Mouse (Mus musculus) c-Kit-positive CD71-positive TER-119-positive erythroid progenitor cells, embryonic 14.5 days (primary cell): Measurements from ENCODE around the gene Cox10.

Experiments used
- DNase-seq: peaks from one replicate; pipeline ENCODE4 v3.0.0-alpha.2; 2013; ENCODE audit warnings: low spot score

The Cox10 gene

DNA sequence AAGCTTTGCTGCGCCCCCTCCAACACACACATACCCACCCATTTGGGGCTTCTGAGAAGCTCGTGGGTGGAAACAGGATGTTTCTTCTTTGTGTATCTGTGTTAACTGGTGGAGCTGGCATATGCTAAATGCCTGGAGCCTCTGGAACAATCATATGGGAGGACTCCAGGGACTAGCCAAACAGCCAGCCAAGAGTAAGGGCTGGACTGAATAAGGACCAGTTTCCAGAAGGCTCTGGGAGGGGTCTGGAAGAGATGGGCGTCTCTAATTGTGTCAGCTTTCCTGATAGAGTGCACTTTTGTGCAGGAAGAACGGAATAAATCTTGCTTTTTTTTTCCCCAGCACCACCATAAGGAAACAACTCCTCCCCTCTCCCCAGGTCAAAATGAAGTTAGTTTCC lies 165.3 kb downstream of the Cox10 start:
- no peak for DNase-seq
